Mouse (Mus musculus) liver, embryonic 13.5 days (tissue): ENCODE data around the gene Elof1. TPM values are rescaled to one million over a fixed set of nuclear protein-coding genes. Genes with fewer than 3 reads are reported as not detected.

Experiments used
- ATAC-seq: fragments of 200-750 bp; cut with Nextera tagmentation; 2 replicates; pipeline ENCODE4 v1.8.0; 2017; ENCODE audit warnings: low read depth, mild to moderate bottlenecking, moderate number of reproducible peaks, moderate library complexity
- DNase-seq: peaks from one replicate; pipeline ENCODE4 v3.0.0; 2022
- H3K27ac ChIP-seq: fragments of 300-500 bp; sonication (generic); 2 replicates; pipeline ENCODE4 v1.5.1; 2015; ENCODE audit warnings: moderate library complexity, mild to moderate bottlenecking, inconsistent platforms
- H3K27me3 ChIP-seq: fragments of 300-500 bp; sonication (generic); 2 replicates; pipeline ENCODE4 v1.6.1; 2015; ENCODE audit warnings: mild to moderate bottlenecking, inconsistent platforms
- H3K36me3 ChIP-seq: fragments of 300-500 bp; sonication (generic); 2 replicates; pipeline ENCODE4 v1.6.1; 2015; ENCODE audit warnings: mild to moderate bottlenecking, inconsistent platforms
- H3K4me1 ChIP-seq: fragments of 300-500 bp; sonication (generic); replicated peaks from 2 replicates; pipeline ENCODE4 v1.6.1; 2015; ENCODE audit warnings: inconsistent platforms
- H3K4me2 ChIP-seq: fragments of 300-500 bp; sonication (generic); 2 replicates; pipeline ENCODE4 v1.6.1; 2015; ENCODE audit warnings: inconsistent platforms, mild to moderate bottlenecking, moderate library complexity
- H3K4me3 ChIP-seq: fragments of 300-500 bp; sonication (generic); replicated peaks from 2 replicates; pipeline ENCODE4 v1.5.1; 2015; ENCODE audit warnings: mild to moderate bottlenecking, inconsistent platforms
- H3K9ac ChIP-seq: fragments of 300-500 bp; sonication (generic); 2 replicates; pipeline ENCODE4 v1.6.1; 2015; ENCODE audit warnings: mild to moderate bottlenecking, inconsistent platforms
- H3K9me3 ChIP-seq: fragments of 300-500 bp; sonication (generic); replicated peaks from 2 replicates; pipeline ENCODE4 v1.6.1; 2016; ENCODE audit warnings: inconsistent platforms
- WGBS: fragments of 180-500 bp; shearing (Covaris S2); methylation state at CpG from one replicate; pipeline ENCODE4 v1.1.7; 2015; ENCODE audit not compliant: insufficient replicate concordance; 5-methylcytosine and 5-hydroxymethylcytosine counted together
- microRNA-seq: library from miRNA; unstranded; fragments of <30 nt; microRNA quantifications from one replicate; pipeline ENCODE4, GENCODE M21; 2016
- polyA plus RNA-seq: library from polyadenylated mRNA; unstranded; fragments of >200 nt; fragmentation: Nextera tagmentation; extraction: Ambion mirVana; gene quantifications from 2 replicates; pipeline ENCODE4 v1.2.1, GENCODE M21; 2015

Gene Elof1
- polyA plus RNA-seq, 1 experiment from 2014 or later = 109 TPM

GRCm38 (mm10) chr9:22064341-22064740 is 52.6 kb downstream of the Elof1 start:
- H3K27ac ChIP-seq = no peak overlapping the region
- no peaks in the 10 kb centered on the region for H3K27me3 ChIP-seq
- 82% methylated on average over 3 of the region's 3 CpGs for WGBS
- H3K4me1 ChIP-seq = peaks cover under 1% of the 10 kb centered on the region; the same call in 1 of the 2 replicates
- H3K4me3 ChIP-seq = no peak overlapping the region
- ATAC-seq (no peak), DNase-seq (no peak)
- peaks cover 66% of the 10 kb centered on the region for H3K36me3 ChIP-seq
- H3K9me3 ChIP-seq = 0 out of 2 replicates have a peak, but pooled peaks cover 2% of the 10 kb centered on the region
- H3K4me2 ChIP-seq = no peak overlapping the region
- no peak overlapping the region for H3K9ac ChIP-seq

Small RNA genes lying within 50 kb of the gene (microRNA-seq; reads per million reads assigned to microRNA genes)
- gene Mir7084 = not detected

Other genes starting within 250 kb of the Elof1 start
- gene Rab3d, start 199.0 kb downstream of the Elof1 start, polyA plus RNA-seq = 6.6 and 8.4 TPM in 2 replicates
- gene Ccdc159, start 189.7 kb downstream of the Elof1 start, polyA plus RNA-seq = 1.0 and 1.2 TPM in 2 replicates
- gene Tmem205, start 189.6 kb downstream of the Elof1 start, polyA plus RNA-seq = 49.5 and 57.2 TPM in 2 replicates
- gene Plppr2, start 180.1 kb downstream of the Elof1 start, polyA plus RNA-seq = 0.99 and 1.4 TPM in 2 replicates
- 2.1 and 2.6 TPM in 2 replicates for gene Swsap1, start 161.4 kb downstream of the Elof1 start, polyA plus RNA-seq
- gene Epor, start 153.7 kb downstream of the Elof1 start, polyA plus RNA-seq = 143 and 144 TPM in 2 replicates
- 0.15 and 0.46 TPM in 2 replicates for gene Rgl3, start 127.7 kb downstream of the Elof1 start, polyA plus RNA-seq
- gene Ccdc151, start 114.5 kb downstream of the Elof1 start, polyA plus RNA-seq = 0.16 TPM in 1 of 2 replicates, not detected in the other
- 52.6 and 57.5 TPM in 2 replicates for gene Prkcsh, start 114.4 kb downstream of the Elof1 start, polyA plus RNA-seq
- 0.05 and 0.08 TPM in 2 replicates for gene Elavl3, start 65.1 kb downstream of the Elof1 start, polyA plus RNA-seq
- not detected in 2 replicates for gene Gm49318, start 45.9 kb downstream of the Elof1 start, polyA plus RNA-seq
- gene Zfp653, start 45.8 kb downstream of the Elof1 start, polyA plus RNA-seq = 3.7 and 3.9 TPM in 2 replicates
- 33.4 and 34.2 TPM in 2 replicates for gene Ecsit, start 31.7 kb downstream of the Elof1 start, polyA plus RNA-seq
- gene Cnn1, start 18.0 kb downstream of the Elof1 start, polyA plus RNA-seq = 1.9 and 3.6 TPM in 2 replicates
- gene Acp5, start 18.5 kb upstream of the Elof1 start, polyA plus RNA-seq = 184 and 187 TPM in 2 replicates
- 42.1 and 44.6 TPM in 2 replicates for gene Pigyl, start 39.7 kb upstream of the Elof1 start, polyA plus RNA-seq
- gene Zfp872, start 70.9 kb upstream of the Elof1 start, polyA plus RNA-seq = not detected in 2 replicates
- 6.6 and 8.7 TPM in 2 replicates for gene Zfp809, start 108.5 kb upstream of the Elof1 start, polyA plus RNA-seq
- gene Zfp599, start 142.7 kb upstream of the Elof1 start, polyA plus RNA-seq = 1.9 and 2.0 TPM in 2 replicates
- gene Zfp810, start 190.5 kb upstream of the Elof1 start, polyA plus RNA-seq = 2.6 and 3.1 TPM in 2 replicates